Mouse (Mus musculus) neural tube, postnatal 0 days (tissue): ENCODE measurements around the gene Kng2. TPM values are rescaled to one million over a fixed set of nuclear protein-coding genes. Genes with fewer than 3 reads are reported as not detected.

Experiments
- polyA plus RNA-seq: library from polyadenylated mRNA; unstranded; fragments of >200 nt; fragmentation: Nextera tagmentation; extraction: Ambion mirVana; gene quantifications from 2 replicates; pipeline ENCODE4 v1.2.1, GENCODE M21; 2015

Kng2 gene
- 0.72 and 1.9 TPM in 2 replicates for polyA plus RNA-seq

DNA sequence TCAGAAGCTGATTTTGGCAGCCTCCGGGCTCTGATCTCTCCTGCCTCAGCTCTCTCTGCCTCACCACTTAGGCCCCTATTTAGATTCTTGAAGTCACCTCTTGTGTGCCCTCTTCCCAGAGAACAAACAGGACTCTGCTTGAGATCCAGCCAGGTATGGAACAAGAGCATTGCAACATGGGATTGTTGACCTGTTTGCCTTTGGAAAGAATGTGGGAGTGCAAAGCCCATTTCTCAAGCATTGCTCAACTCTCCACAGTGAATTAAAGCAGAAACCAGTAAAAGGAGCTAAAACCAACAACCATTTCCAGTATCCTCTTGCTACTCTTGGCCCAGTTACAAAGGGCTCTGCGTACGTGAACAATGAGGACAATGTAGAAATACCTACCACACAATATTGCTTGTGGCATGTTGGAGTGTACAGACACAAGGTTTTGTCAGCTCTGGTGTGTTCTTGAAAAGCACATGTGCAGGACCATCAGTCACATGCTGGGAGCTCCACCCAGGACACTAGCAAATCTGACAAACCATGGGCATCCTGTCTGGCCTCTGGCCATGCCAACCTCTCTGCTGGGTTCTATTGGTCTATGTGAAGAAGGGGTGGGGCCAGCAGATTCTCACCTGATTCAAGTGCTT, at the start of gene Kng2:
Gene Kng2, minus strand, starts transcription at position 517 of the 635 bp plus-strand sequence.

DNA sequence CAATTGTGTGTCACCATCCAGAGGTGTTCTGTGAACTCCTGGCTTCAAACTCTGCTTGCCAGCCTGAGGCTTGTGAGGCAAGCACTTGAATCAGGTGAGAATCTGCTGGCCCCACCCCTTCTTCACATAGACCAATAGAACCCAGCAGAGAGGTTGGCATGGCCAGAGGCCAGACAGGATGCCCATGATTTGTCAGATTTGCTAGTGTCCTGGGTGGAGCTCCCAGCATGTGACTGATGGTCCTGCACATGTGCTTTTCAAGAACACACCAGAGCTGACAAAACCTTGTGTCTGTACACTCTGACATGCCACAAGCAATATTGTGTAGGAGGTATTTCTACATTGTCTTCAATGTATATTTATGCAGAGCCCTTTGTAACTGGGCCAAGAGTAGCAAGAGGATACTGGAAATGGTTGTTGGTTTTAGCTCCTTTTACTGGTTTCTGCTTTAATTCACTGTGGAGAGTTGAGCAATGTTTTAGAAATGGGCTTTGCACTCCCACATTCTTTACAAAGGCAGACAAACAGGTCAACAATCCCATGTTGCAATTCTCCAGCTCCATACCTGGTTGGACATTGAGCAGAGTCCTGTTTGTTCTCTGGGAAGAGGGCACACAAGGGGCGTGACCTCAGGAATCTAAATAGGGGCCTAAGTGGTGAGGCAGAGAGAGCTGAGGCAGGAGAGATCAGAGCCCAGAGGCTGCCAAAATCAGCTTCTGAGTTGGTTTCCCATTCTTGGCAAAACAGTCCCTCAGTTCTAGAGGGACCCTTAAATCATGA, 28.6 kb upstream of the Kng2 start, which contains the start of gene Kng1:
Gene Kng1, plus strand, starts transcription at position 198 of the 780 bp plus-strand sequence.

DNA sequence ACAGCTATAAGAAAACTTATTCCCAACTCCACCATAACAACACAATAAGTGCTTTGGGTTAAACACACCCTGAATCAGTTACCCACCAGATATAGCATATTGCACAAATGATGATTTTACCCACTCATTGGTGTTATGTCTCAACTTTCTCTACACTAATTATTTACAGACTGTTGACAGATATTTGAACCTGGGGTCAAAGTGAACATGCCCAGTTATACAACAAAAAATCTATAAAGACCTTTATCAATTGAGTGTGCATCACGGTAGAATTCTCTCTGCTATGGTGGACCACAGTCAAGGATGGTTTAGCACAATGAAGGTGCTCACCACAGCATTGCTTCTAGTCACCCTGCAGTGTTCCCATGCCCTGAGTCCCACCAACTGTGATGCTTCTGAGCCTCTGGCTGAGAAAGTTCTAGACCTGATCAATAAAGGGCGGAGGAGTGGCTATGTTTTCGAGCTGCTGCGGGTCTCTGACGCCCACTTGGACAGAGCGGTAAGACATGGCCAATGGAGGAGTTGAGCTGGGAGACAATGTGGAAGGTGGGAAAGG, 78.4 kb downstream of the Kng2 start, which contains the start of gene Hrg:
Gene Hrg, plus strand, starts transcription at position 233 of the 556 bp plus-strand sequence.

Other genes starting within 250 kb of the Kng2 start
- 0.36 TPM in 1 of 2 replicates, not detected in the other for gene Crygs, start 217.9 kb downstream of the Kng2 start, polyA plus RNA-seq
- gene Tbccd1, start 171.8 kb downstream of the Kng2 start, polyA plus RNA-seq: 16.4 and 16.7 TPM in 2 replicates
- gene Dnajb11, start 171.6 kb downstream of the Kng2 start, polyA plus RNA-seq: 86.0 and 92.5 TPM in 2 replicates
- 1.2 and 3.1 TPM in 2 replicates for gene Ahsg, start 138.2 kb downstream of the Kng2 start, polyA plus RNA-seq
- gene Fetub, start 111.1 kb downstream of the Kng2 start, polyA plus RNA-seq: 0.31 TPM in 1 of 2 replicates, not detected in the other
- 0.12 and 0.18 TPM in 2 replicates for gene Hrg, start 78.4 kb downstream of the Kng2 start, polyA plus RNA-seq
- gene Kng1, start 28.4 kb upstream of the Kng2 start, polyA plus RNA-seq: 0.25 and 0.62 TPM in 2 replicates
- gene Eif4a2, start 78.0 kb upstream of the Kng2 start, polyA plus RNA-seq: 263 and 281 TPM in 2 replicates
- gene Rfc4, start 98.3 kb upstream of the Kng2 start, polyA plus RNA-seq: 26.8 and 29.4 TPM in 2 replicates
- gene Adipoq, start 117.1 kb upstream of the Kng2 start, polyA plus RNA-seq: 0.31 and 0.47 TPM in 2 replicates
- gene St6gal1, start 195.3 kb upstream of the Kng2 start, polyA plus RNA-seq: 11.5 TPM in 2 replicates